Mouse (Mus musculus) MEL (cell line): ENCODE results near the gene Fdps. TPM values are rescaled to one million over a fixed set of nuclear protein-coding genes. Genes with fewer than 3 reads are reported as not detected.
A peak's percentile ranks its signal among the peaks of the same experiment; 100 is the strongest.
"Not testable (repeated sequence)": the region's sequence is repeated elsewhere in the genome, so short reads cannot be mapped to it uniquely, and the experiment has no call there.

Experiments used
- DNase-seq: peaks from one replicate; pipeline ENCODE4 v3.0.0; 2011; ENCODE audit warnings: low read depth, low spot score
- H3K27ac ChIP-seq: 2 replicates; pipeline ENCODE4 v1.5.1; 2012; ENCODE audit warnings: low read depth, mild to moderate bottlenecking, control low read depth, low read length, moderate library complexity; ENCODE audit not compliant: control insufficient read depth
- H3K27me3 ChIP-seq, 2 experiments: fragments of 150-350 bp in 1 of 2; sonication (generic) in 1 of 2; 2 replicates each; pipeline ENCODE4 v1.6.1; 2012; ENCODE audit warnings: low read length in 2 of 2, mild to moderate bottlenecking in 2 of 2, improper control_type of control experiment in 1 of 2, moderate library complexity in 1 of 2; ENCODE audit not compliant: insufficient read depth in 2 of 2, control insufficient read depth in 1 of 2
- H3K36me3 ChIP-seq, 2 experiments: 2 replicates each; pipeline ENCODE4 v1.6.1; 2012 to 2014; ENCODE audit warnings: low read length in 2 of 2, improper control_type of control experiment in 1 of 2, inconsistent platforms in 1 of 2, mild to moderate bottlenecking in 1 of 2; ENCODE audit not compliant: insufficient read depth in 2 of 2, control insufficient read depth in 1 of 2
- H3K4me1 ChIP-seq, 2 experiments: fragments of 150-350 bp in 1 of 2; sonication (generic) in 1 of 2; 2 replicates each; pipeline ENCODE4 v1.6.1; 2012; ENCODE audit warnings: low read length in 2 of 2, improper control_type of control experiment in 1 of 2, mild to moderate bottlenecking in 1 of 2; ENCODE audit not compliant: insufficient read depth in 2 of 2, control insufficient read depth in 1 of 2
- H3K4me3 ChIP-seq, 2 experiments: fragments of 150-350 bp in 1 of 2; sonication (generic) in 1 of 2; 2 replicates each; pipeline ENCODE4 v1.5.1; 2012; ENCODE audit warnings: low read depth in 2 of 2, low read length in 2 of 2, mild to moderate bottlenecking in 2 of 2, moderate library complexity in 2 of 2, control low read depth in 1 of 2, improper control_type of control experiment in 1 of 2; ENCODE audit not compliant: control insufficient read depth in 1 of 2, insufficient read depth in 1 of 2
- H3K79me2 ChIP-seq: 2 replicates; pipeline ENCODE4 v1.6.1; 2012; ENCODE audit warnings: mild to moderate bottlenecking, low read length, moderate library complexity; ENCODE audit not compliant: control insufficient read depth, poor library complexity, insufficient read depth
- H3K9ac ChIP-seq: 2 replicates; pipeline ENCODE4 v1.6.1; 2012; ENCODE audit warnings: low read depth, mild to moderate bottlenecking, control low read depth, low read length, moderate library complexity; ENCODE audit not compliant: control insufficient read depth, poor library complexity, severe bottlenecking
- H3K9me3 ChIP-seq: fragments of 150-350 bp; sonication (generic); replicated peaks from 2 replicates; pipeline ENCODE4 v1.6.1; 2012; ENCODE audit warnings: mild to moderate bottlenecking, low read length, improper control_type of control experiment, moderate library complexity; ENCODE audit not compliant: insufficient read depth
- CTCF ChIP-seq, 3 experiments: IDR thresholded peaks in 2 of 3; conservative IDR thresholded peaks in 1 of 3; 2 replicates each; pipeline ENCODE4 v1.5.1; 2011 to 2012; ENCODE audit warnings: low read length in 3 of 3, low read depth in 2 of 3, mild to moderate bottlenecking in 2 of 3, improper control_type of control experiment in 1 of 3, inconsistent platforms in 1 of 3, mixed read lengths in 1 of 3, moderate library complexity in 1 of 3; ENCODE audit not compliant: control insufficient read depth in 1 of 3, insufficient read depth in 1 of 3, poor library complexity in 1 of 3, severe bottlenecking in 1 of 3
- GABPA ChIP-seq: IDR thresholded peaks from 2 replicates; pipeline ENCODE4 v1.6.1; 2012; ENCODE audit warnings: low read depth, mild to moderate bottlenecking, inconsistent platforms, low read length, improper control_type of control experiment, moderate library complexity
- JUND ChIP-seq: IDR thresholded peaks from 2 replicates; pipeline ENCODE4 v1.6.1; 2011; ENCODE audit warnings: low read depth, mild to moderate bottlenecking, improper control_type of control experiment, low read length
- KAT2A ChIP-seq: conservative IDR thresholded peaks from 2 replicates; pipeline ENCODE4 v1.6.1; 2012; ENCODE audit warnings: low read depth, low read length, improper control_type of control experiment, inconsistent platforms
- MAFK ChIP-seq: IDR thresholded peaks from 2 replicates; pipeline ENCODE4 v1.6.1; 2011; ENCODE audit warnings: low read depth, mild to moderate bottlenecking, low read length, improper control_type of control experiment, borderline replicate concordance
- MXI1 ChIP-seq: IDR thresholded peaks from 2 replicates; pipeline ENCODE4 v1.6.1; 2011; ENCODE audit warnings: mild to moderate bottlenecking, low read depth, low read length, improper control_type of control experiment
- POLR2AphosphoS2 ChIP-seq: IDR thresholded peaks from 2 replicates; pipeline ENCODE4 v1.6.1; 2011; ENCODE audit warnings: low read length, improper control_type of control experiment
- ZKSCAN1 ChIP-seq: IDR thresholded peaks from 2 replicates; pipeline ENCODE4 v1.6.1; 2012; ENCODE audit warnings: low read depth, mild to moderate bottlenecking, inconsistent platforms, low read length, improper control_type of control experiment, moderate library complexity
- ZNF384 ChIP-seq: IDR thresholded peaks from 2 replicates; pipeline ENCODE4 v1.6.1; 2012; ENCODE audit warnings: low read depth, mild to moderate bottlenecking, inconsistent platforms, low read length, improper control_type of control experiment
- polyA plus RNA-seq, 2 experiments: library from polyadenylated mRNA; stranded (reverse) in 1 of 2; unstranded in 1 of 2; fragments of >175 nt in 1 of 2; fragments of >200 nt in 1 of 2; gene quantifications; 2 replicates each; pipeline versions ENCODE4 v1.2.1 to v1.2.4; 2012; ENCODE audit warnings: low replicate concordance in 2 of 2, low read depth in 1 of 2; ENCODE audit not compliant: insufficient read length in 2 of 2, insufficient read depth in 1 of 2, missing spikeins in 1 of 2
- total RNA-seq: library from RNA; depleted of rRNA; stranded (reverse); fragments of 300-350 nt; gene quantifications from 2 replicates; pipeline ENCODE4 v1.2.3, GENCODE M21; 2012

The Fdps gene
- total and polyA plus RNA-seq, 3 experiments = 226 to 267 TPM; not detected in 1

DNA sequence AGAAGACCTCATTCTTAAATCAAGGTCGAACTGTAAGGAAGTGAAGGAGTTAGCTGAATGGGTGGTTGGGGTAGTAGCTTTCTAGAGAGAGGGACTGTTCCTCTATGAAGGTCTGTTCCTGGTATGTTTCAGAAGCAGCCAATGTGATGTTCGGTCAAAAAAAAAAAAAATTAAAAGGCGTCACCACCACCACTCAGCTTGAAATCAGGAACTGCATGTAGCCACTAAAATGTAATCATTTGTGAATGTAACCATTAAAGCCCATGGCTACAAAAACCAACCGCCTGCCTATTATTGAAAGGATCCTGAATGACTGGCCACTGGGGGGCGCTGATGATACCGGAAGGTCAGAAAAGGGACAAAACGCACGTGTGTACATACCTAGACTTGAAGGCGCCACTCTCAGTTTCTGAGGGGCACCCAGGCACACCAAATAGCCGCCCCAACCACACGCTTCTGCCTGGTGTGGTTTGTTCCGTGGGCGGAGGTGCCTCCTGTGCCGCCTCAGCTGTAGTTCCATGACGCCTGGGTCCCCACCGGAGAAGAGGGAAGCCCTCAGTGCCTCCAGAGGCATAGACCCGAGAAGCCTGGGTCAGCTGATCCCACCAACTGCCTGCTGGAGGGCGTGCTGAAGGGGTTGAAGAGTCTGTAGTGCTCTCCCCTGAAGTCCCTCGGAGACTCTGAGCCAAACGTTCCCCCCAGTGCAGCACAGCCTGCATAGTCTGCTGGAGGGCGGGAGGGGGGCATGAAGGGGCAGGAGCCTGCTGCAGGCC lies 14.2 kb downstream of the Fdps start (continued):
- TF ChIP-seq KAT2A (no peak), CTCF (IDR thresholded peaks at IDR 0.05 in 2 of 3, conservative IDR thresholded peaks at IDR 0.05 in 1 of 3; ENCODE audit: control insufficient read depth in 1 of 3, insufficient read depth in 1 of 3, low read depth in 2 of 3, low read length in 3 of 3, poor library complexity in 1 of 3, severe bottlenecking in 1 of 3) (peak; percentile 74 to 98 (median 92))

DNA sequence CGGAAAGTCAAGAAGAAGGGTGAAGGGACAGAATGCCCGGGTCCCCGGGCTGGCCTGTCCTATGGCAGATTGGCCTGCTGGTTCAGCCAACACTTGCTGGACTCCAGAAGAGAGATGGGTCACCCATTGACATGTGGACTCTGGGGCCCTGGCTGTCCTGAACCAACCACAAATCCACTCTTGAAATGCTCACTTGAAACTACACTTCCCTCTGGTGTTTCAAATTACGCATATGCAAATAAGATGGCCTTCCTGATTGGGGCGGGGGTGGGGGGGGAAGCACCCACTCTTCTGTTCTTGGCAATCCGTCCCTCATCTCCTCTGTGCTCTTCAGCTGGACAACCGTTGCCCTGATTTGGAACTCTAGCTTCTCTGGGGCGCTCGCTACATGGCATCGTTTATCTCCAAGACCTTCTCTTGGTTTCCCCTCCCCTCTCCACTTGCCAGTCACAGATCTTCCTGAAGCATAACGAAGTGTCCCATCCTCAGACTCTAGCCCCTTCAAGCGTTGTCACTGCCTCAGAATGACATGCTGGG lies 17.0 kb downstream of the Fdps start:
- peaks cover 3 to 22% of the 10 kb centered on the region in 2 experiments; a peak in 3 of 4 replicates for H3K4me1 ChIP-seq
- no peak for DNase-seq

GRCm38 (mm10) chr3:89084133-89084532 lies 17.6 kb downstream of the Fdps start:
- H3K4me3 ChIP-seq = no peak overlapping the region
- H3K27ac ChIP-seq = no peak overlapping the region
- no peaks in the 10 kb centered on the region for H3K9me3 ChIP-seq
- H3K27me3 ChIP-seq = no peaks in the 10 kb centered on the region
- H3K36me3 ChIP-seq = peaks cover 4 to 11% of the 10 kb centered on the region in 2 experiments
- H3K4me1 ChIP-seq = peaks cover under 1 to 20% of the 10 kb centered on the region in 2 experiments; a peak in 3 of 4 replicates
- TF ChIP-seq GABPA = no peak
- TF ChIP-seq POLR2AphosphoS2 = no peak
- TF ChIP-seq KAT2A = no peak
- TF ChIP-seq JUND = no peak
- no peak for DNase-seq
- no peak overlapping the region for H3K9ac ChIP-seq
- peaks cover 1% of the 10 kb centered on the region for H3K79me2 ChIP-seq

More for the DNA sequence above, 17.0 kb downstream of the Fdps start:
- Histone ChIP-seq H3K27ac (no peak overlapping the region), H3K9ac (no peak overlapping the region), H3K36me3 (peaks cover 0 to 11% of the 10 kb centered on the region in 2 experiments; a peak in 2 of 4 replicates), H3K79me2 (peaks cover 2% of the 10 kb centered on the region), H3K9me3 (no peaks in the 10 kb centered on the region), H3K27me3 (no peaks in the 10 kb centered on the region), H3K4me3 (no peak overlapping the region)
- TF ChIP-seq MXI1 = no peak
- no peak for TF ChIP-seq ZKSCAN1
- no peak for TF ChIP-seq MAFK

DNA sequence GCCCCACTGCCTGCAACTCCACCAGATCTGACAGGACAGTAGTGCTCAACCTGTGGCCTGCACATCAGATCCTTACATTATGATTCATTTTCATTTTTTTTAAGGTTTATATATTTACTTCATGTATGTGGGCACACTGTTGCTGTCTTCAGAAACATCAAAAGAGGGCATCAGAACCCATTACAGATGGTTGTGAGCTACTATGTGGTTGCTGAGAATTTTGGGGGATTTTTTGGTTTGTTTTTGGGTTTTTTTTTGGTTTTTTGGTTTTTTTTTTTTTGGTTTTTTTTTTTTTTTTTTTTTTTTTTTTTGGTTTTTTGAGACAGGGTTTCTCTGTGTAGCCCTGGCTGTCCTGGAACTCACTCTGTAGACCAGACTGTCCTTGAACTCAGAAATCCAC lies 19.5 kb downstream of the Fdps start:
- H3K4me3 ChIP-seq, H3K27ac ChIP-seq, H3K9ac ChIP-seq, H3K27me3 ChIP-seq, H3K4me1 ChIP-seq: not testable (repeated sequence)
- peaks cover 0 to 12% of the 10 kb centered on the region in 2 experiments; a peak in 3 of 4 replicates for H3K36me3 ChIP-seq
- TF ChIP-seq ZNF384 = peak; percentile 80
- TF ChIP-seq, all 39 proteins: peak for 1; not testable (repeated sequence) for 38
- not testable (repeated sequence) for H3K9me3 ChIP-seq, H3K79me2 ChIP-seq, DNase-seq
